Mouse (Mus musculus): ENCODE data around the gene Bcap29.
"Not testable (repeated sequence)": the region's sequence is repeated elsewhere in the genome, so short reads cannot be mapped to it uniquely, and the experiment has no call there.

The Bcap29 gene

DNA sequence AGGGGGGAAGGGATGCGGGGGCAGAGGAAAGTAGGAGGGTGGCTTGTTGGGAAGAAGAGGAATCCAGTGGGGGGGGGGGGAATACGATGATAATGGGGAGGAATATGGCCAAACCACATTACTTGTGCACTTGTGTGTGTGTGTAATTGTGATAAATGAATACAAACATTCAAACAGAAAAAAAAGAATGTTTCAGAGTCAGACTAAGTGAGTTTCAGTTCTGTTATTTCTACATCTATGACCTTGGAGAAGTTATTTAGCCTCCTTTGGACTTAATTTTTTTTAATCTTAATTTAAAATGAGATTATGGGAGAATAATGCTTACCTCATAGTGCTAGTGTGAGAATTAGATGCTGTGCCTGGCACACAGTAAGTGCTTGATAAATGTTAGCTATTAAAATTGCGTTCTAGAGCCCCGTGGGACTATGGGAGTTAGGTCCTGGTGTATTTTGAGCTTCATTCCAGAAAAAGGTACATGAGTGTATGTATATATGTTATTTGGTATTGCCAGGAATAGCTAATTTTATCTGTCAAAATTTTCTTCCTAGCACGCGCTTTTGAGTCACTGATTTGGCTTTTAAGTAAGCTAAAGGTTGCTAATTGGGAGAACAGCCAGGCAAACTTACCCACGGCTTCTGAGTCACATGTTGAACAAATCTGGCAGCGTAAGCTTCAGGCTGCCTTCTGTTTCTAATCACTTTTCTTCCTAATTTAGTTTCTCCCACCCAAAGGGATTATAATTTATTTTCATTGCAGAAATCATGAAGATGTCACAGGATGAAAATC is 55.6 kb downstream of the Bcap29 start:
- DNase-seq (ENCODE audit: low spot score in 2 of 2): no peak

DNA sequence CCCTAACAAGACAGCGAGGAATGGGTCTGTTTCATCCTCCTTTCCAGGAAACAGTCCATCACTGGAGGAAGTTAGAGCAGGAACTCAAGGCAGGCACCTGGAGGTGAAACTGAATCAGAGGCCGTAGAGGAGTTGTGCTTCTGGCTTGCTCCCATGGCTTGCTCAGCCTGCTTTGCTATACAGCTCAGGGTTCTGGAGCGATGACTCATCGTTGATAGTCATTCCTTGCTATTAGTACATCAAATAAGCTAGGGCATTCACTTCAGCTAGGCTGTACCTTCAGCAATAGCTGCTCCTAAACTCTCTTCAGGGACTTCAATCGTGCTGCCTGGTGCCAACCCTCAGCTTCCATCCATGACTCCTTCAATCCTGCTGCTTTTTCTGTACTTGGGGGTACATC is 60.0 kb downstream of the Bcap29 start:
- no peak for DNase-seq (ENCODE audit: low spot score in 2 of 2)

DNA sequence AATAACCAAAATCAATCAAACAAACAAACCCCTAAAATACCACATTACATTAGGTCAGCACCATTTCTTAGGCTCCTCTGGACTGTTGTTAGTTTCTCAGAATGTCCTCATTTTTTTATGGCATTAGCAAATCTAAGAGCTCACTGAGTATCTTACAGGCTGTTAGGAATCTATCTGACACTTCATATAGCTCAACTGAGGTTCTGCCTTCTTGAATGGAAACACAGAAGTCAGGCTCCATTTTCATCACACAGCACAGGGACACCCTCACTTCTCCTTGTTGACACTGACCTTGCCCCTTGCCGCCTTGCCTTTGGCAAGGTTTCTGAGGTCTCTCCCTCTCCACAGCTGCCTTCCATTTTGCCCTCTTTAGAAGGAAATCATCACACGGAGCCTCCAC is 64.7 kb downstream of the Bcap29 start:
- DNase-seq (ENCODE audit: low spot score in 2 of 2): no peak

- no peak for DNase-seq (ENCODE audit: low spot score in 2 of 2)
These were observed 65.8 kb downstream of the Bcap29 start for GRCm38 (mm10) chr12:31568661-31569060.

- not testable (repeated sequence) for DNase-seq (ENCODE audit: low spot score in 2 of 2)
These were observed 66.9 kb downstream of the Bcap29 start for GRCm38 (mm10) chr12:31567535-31567934.

GRCm38 (mm10) chr12:31560712-31561111 is 73.7 kb downstream of the Bcap29 start:
- DNase-seq (ENCODE audit: low spot score in 2 of 2): no peak

DNA sequence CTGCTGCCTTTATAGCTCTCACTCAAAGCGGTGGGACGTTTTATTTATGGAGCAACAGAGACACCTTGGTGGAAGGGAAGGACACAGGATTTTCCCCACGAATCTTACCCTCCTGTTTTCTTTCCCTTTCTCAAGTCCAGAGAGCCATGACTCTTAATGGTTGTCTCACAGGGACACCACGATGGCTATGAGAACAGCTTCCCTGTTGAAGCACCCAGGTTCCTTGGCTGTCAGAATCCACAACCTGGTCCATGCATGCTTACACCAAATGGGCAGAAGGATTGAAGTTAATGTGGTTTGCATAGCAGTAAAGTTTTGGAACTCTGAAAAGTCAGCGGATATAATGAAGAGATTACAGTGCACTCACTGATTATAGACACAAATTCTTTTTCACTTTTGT is 74.5 kb downstream of the Bcap29 start:
- no peak for DNase-seq (ENCODE audit: low spot score in 2 of 2)

- DNase-seq (ENCODE audit: low spot score in 2 of 2): no peak
These were observed 80.1 kb downstream of the Bcap29 start for GRCm38 (mm10) chr12:31554371-31554770.

- DNase-seq (ENCODE audit: low spot score in 2 of 2): no peak
These were observed 83.2 kb downstream of the Bcap29 start for GRCm38 (mm10) chr12:31551252-31551651.

GRCm38 (mm10) chr12:31546061-31546460 is 88.4 kb downstream of the Bcap29 start:
- no peak for DNase-seq (ENCODE audit: low spot score in 2 of 2)

- no peak for DNase-seq (ENCODE audit: low spot score in 2 of 2)
These were observed 89.2 kb downstream of the Bcap29 start for GRCm38 (mm10) chr12:31545219-31545618.

GRCm38 (mm10) chr12:31541541-31541940 is 92.9 kb downstream of the Bcap29 start:
- DNase-seq (ENCODE audit: low spot score in 2 of 2): no peak

Measured in thymus, postnatal 10 days (tissue).